Mouse (Mus musculus): Measurements from ENCODE around the gene Csnk1g1. TPM values are rescaled to one million over a fixed set of nuclear protein-coding genes. Genes with fewer than 3 reads are reported as not detected.

Gene Csnk1g1
- polyA plus RNA-seq (2015; fragmentation: Nextera tagmentation; extraction: Ambion mirVana) = 24.5 and 25.4 TPM in 2 replicates

- under 1% methylated on average over 36 of the region's 38 CpGs for WGBS
- Histone ChIP-seq H3K4me1 (replicated peaks) (peaks cover 19% of the 10 kb centered on the region), H3K9me3 (no peaks in the 10 kb centered on the region), H3K9ac (replicated peaks) (peak within 1 kb of the TSS; percentile 87), H3K36me3 (no peaks in the 10 kb centered on the region), H3K27me3 (no peaks in the 10 kb centered on the region), H3K4me2 (replicated peaks) (peak within 1 kb of the TSS; percentile 88), H3K27ac (peak within 1 kb of the TSS; percentile 89), H3K4me3 (replicated peaks) (peak within 1 kb of the TSS; percentile 83)
- peak; percentile 100 for ATAC-seq
Observed at GRCm38 (mm10) chr9:65908394-65909300, at the start of gene Csnk1g1, which contains the start of gene Trip4. TSS of gene Csnk1g1 (plus strand) at chr9:65908924. TSS of gene Trip4 (minus strand) at chr9:65908794.

GRCm38 (mm10) chr9:65859656-65860055 is 49.1 kb upstream of the Csnk1g1 start:
- H3K4me3 ChIP-seq (replicated peaks) = no peak overlapping the region
- no peak for ATAC-seq
- no peaks in the 10 kb centered on the region for H3K27me3 ChIP-seq
- H3K4me1 ChIP-seq (replicated peaks) = no peaks in the 10 kb centered on the region
- H3K36me3 ChIP-seq = peaks cover 49% of the 10 kb centered on the region
- 66% methylated on average over 1 of the region's 1 CpGs for WGBS
- no peak overlapping the region for H3K9ac ChIP-seq (replicated peaks)
- no peak overlapping the region for H3K27ac ChIP-seq
- H3K4me2 ChIP-seq (replicated peaks) = no peak overlapping the region
- H3K9me3 ChIP-seq = no peaks in the 10 kb centered on the region

- H3K4me3 ChIP-seq (replicated peaks) = peak overlapping the region; percentile 67
- peak overlapping the region; percentile 66 for H3K4me2 ChIP-seq (replicated peaks)
- H3K27ac ChIP-seq = peak overlapping the region; percentile 59
- no peaks in the 10 kb centered on the region for H3K27me3 ChIP-seq
- peak; percentile 95 for ATAC-seq
- peak overlapping the region; percentile 73 for H3K9ac ChIP-seq (replicated peaks)
- H3K9me3 ChIP-seq = no peaks in the 10 kb centered on the region
- H3K4me1 ChIP-seq (replicated peaks) = peaks cover 11% of the 10 kb centered on the region
- H3K36me3 ChIP-seq = peaks cover 5% of the 10 kb centered on the region; the same call in 1 of the 2 replicates
- WGBS = under 1% methylated on average over 37 of the region's 37 CpGs
Observed at GRCm38 (mm10) chr9:65884564-65885315, 24.0 kb upstream of the Csnk1g1 start.

GRCm38 (mm10) chr9:65890143-65890628 is 18.5 kb upstream of the Csnk1g1 start, which contains the start of gene Pclaf:
TSS of gene Pclaf (plus strand) at chr9:65890237.
- H3K4me3 ChIP-seq (replicated peaks) = peak within 1 kb of the TSS; percentile 50

GRCm38 (mm10) chr9:65891126-65891525 is 17.6 kb upstream of the Csnk1g1 start:
- no peak for ATAC-seq
- Histone ChIP-seq H3K4me1 (replicated peaks) (peaks cover 20% of the 10 kb centered on the region), H3K36me3 (peaks cover 19% of the 10 kb centered on the region), H3K4me2 (replicated peaks) (peak overlapping the region; percentile 79), H3K27ac (no peak overlapping the region), H3K9ac (replicated peaks) (peak overlapping the region; percentile 65; the same call in 1 of the 2 replicates), H3K9me3 (no peaks in the 10 kb centered on the region), H3K27me3 (no peaks in the 10 kb centered on the region), H3K4me3 (replicated peaks) (peak overlapping the region; percentile 50)
- under 1% methylated on average over 5 of the region's 5 CpGs for WGBS

More at GRCm38 (mm10) chr9:65890143-65890628, 18.5 kb upstream of the Csnk1g1 start, which contains the start of gene Pclaf:
- Histone ChIP-seq H3K9ac (replicated peaks) (peak within 1 kb of the TSS; percentile 65), H3K27ac (no peak within 1 kb of the TSS), H3K4me2 (replicated peaks) (peak within 1 kb of the TSS; percentile 79), H3K27me3 (no peaks in the 10 kb centered on the region), H3K9me3 (no peaks in the 10 kb centered on the region), H3K4me1 (replicated peaks) (peaks cover 23% of the 10 kb centered on the region), H3K36me3 (peaks cover 16% of the 10 kb centered on the region)
- WGBS = 0% methylated on average over 21 of the region's 21 CpGs
- ATAC-seq = peak; percentile 91

- WGBS = 96% methylated on average over 2 of the region's 2 CpGs
- no peak overlapping the region for H3K4me2 ChIP-seq (replicated peaks)
- H3K27ac ChIP-seq = no peak overlapping the region
- no peaks in the 10 kb centered on the region; the same call in 1 of the 2 replicates for H3K4me1 ChIP-seq (replicated peaks)
- no peaks in the 10 kb centered on the region for H3K27me3 ChIP-seq
- no peak overlapping the region for H3K4me3 ChIP-seq (replicated peaks)
- no peak overlapping the region for H3K9ac ChIP-seq (replicated peaks)
- ATAC-seq = no peak
- no peaks in the 10 kb centered on the region for H3K9me3 ChIP-seq
- H3K36me3 ChIP-seq = peaks cover 25% of the 10 kb centered on the region
Observed at GRCm38 (mm10) chr9:65896977-65897376, 11.7 kb upstream of the Csnk1g1 start.

GRCm38 (mm10) chr9:65902879-65903278 is 5.8 kb upstream of the Csnk1g1 start:
- no peaks in the 10 kb centered on the region for H3K27me3 ChIP-seq
- 95% methylated on average over 3 of the region's 3 CpGs for WGBS

GRCm38 (mm10) chr9:65903419-65903818 is 5.3 kb upstream of the Csnk1g1 start:
- Histone ChIP-seq H3K9ac (replicated peaks) (no peak overlapping the region), H3K27me3 (no peaks in the 10 kb centered on the region), H3K9me3 (no peaks in the 10 kb centered on the region), H3K4me3 (replicated peaks) (no peak overlapping the region), H3K36me3 (no peaks in the 10 kb centered on the region), H3K27ac (no peak overlapping the region), H3K4me1 (replicated peaks) (peaks cover 8% of the 10 kb centered on the region), H3K4me2 (replicated peaks) (no peak overlapping the region)
- no peak for ATAC-seq

More at GRCm38 (mm10) chr9:65902879-65903278, 5.8 kb upstream of the Csnk1g1 start:
- no peak for ATAC-seq
- Histone ChIP-seq H3K9me3 (no peaks in the 10 kb centered on the region), H3K9ac (replicated peaks) (no peak overlapping the region), H3K4me2 (replicated peaks) (no peak overlapping the region), H3K27ac (no peak overlapping the region), H3K4me3 (replicated peaks) (no peak overlapping the region), H3K36me3 (no peaks in the 10 kb centered on the region), H3K4me1 (replicated peaks) (peaks cover 6% of the 10 kb centered on the region)

- no peaks in the 10 kb centered on the region for H3K36me3 ChIP-seq
- peak overlapping the region; percentile 89 for H3K27ac ChIP-seq
- under 1% methylated on average over 34 of the region's 34 CpGs for WGBS
- no peaks in the 10 kb centered on the region for H3K9me3 ChIP-seq
- peak; percentile 80; the same call in 1 of the 2 replicates for ATAC-seq
- H3K9ac ChIP-seq (replicated peaks) = peak overlapping the region; percentile 87
- no peaks in the 10 kb centered on the region for H3K27me3 ChIP-seq
- peaks cover 19% of the 10 kb centered on the region for H3K4me1 ChIP-seq (replicated peaks)
- H3K4me2 ChIP-seq (replicated peaks) = peak overlapping the region; percentile 88
- peak overlapping the region; percentile 83 for H3K4me3 ChIP-seq (replicated peaks)
Observed at GRCm38 (mm10) chr9:65909301-65909801, 627 bp downstream of the Csnk1g1 start.

GRCm38 (mm10) chr9:65909837-65910236 is 1.1 kb downstream of the Csnk1g1 start:
- Histone ChIP-seq H3K4me2 (replicated peaks) (peak overlapping the region; percentile 88), H3K4me3 (replicated peaks) (peak overlapping the region; percentile 83), H3K27me3 (no peaks in the 10 kb centered on the region), H3K36me3 (no peaks in the 10 kb centered on the region), H3K4me1 (replicated peaks) (peaks cover 19% of the 10 kb centered on the region), H3K9me3 (no peaks in the 10 kb centered on the region), H3K27ac (0 out of 2 replicates have a peak overlapping the region, but pooled peaks have one; percentile 89), H3K9ac (replicated peaks) (peak overlapping the region; percentile 87)
- no peak for ATAC-seq
- 12% methylated on average over 4 of the region's 4 CpGs for WGBS

- Histone ChIP-seq H3K27ac (no peak overlapping the region), H3K4me2 (replicated peaks) (no peak overlapping the region), H3K9ac (replicated peaks) (no peak overlapping the region), H3K9me3 (no peaks in the 10 kb centered on the region), H3K4me3 (replicated peaks) (no peak overlapping the region), H3K4me1 (replicated peaks) (peaks cover 11% of the 10 kb centered on the region), H3K27me3 (no peaks in the 10 kb centered on the region), H3K36me3 (no peaks in the 10 kb centered on the region)
- ATAC-seq = no peak
- 68% methylated on average over 2 of the region's 2 CpGs for WGBS
Observed at GRCm38 (mm10) chr9:65913976-65914375, 5.3 kb downstream of the Csnk1g1 start.

Data from midbrain, embryonic 13.5 days (tissue).